Comparison of ENCODE assay signal across 26 mouse cellular contexts in genomic region chr13:36031959-36032358, GRCm38 (mm10).
DNase-seq lines count a peak whose midpoint lies in the region; ATAC-seq lines count a peak whose summit lies in the region.
"Had no signal": no experiment of that assay in that cellular context is flagged by ENCODE, and none has a peak within 500 bp of the region (broad histone marks: within the 10 kb centered on the region; RNA-seq: fewer than 3 reads in every experiment).

No protein-coding gene starts in this region.

- intact Hi-C loops in heart, postnatal 25 days (cut with DNase I), result no loop called here

- no peak for ATAC-seq in heart, embryonic 15.5 days (replicated peaks; ENCODE audit: insufficient number of reproducible peaks, insufficient read depth, low FRiP score, low read depth)
- no peak for ATAC-seq in kidney, embryonic 15.5 days (replicated peaks; ENCODE audit: low FRiP score)
- ATAC-seq: CD4-positive, CD25-positive, alpha-beta regulatory T cell, adult 4 months; hindbrain, embryonic 16.5 days; liver, embryonic 12.5 days; midbrain, embryonic 13.5 days had no signal

- H3K4me1 ChIP-seq in heart, embryonic 15.5 days (replicated peaks), result peaks cover 7% of the 10 kb centered on the region; the same call in 1 of the 2 replicates
- H3K4me1 ChIP-seq in kidney, embryonic 15.5 days, result no peaks in the 10 kb centered on the region
- H3K4me1 ChIP-seq: embryonic facial prominence, embryonic 12.5 days; forebrain, embryonic 12.5 days; hindbrain, embryonic 10.5 days; midbrain, embryonic 13.5 days had no signal

- H3K9ac ChIP-seq in heart, embryonic 15.5 days, result no peak overlapping the region
- H3K9ac ChIP-seq in kidney, embryonic 15.5 days, result no peak overlapping the region
- H3K9ac ChIP-seq: embryonic facial prominence, embryonic 12.5 days; forebrain, embryonic 12.5 days; liver, embryonic 12.5 days; midbrain, embryonic 13.5 days had no signal

- peak overlapping the region; percentile 60 for H3K27ac ChIP-seq in heart, embryonic 15.5 days
- H3K27ac ChIP-seq in kidney, embryonic 15.5 days, result no peak overlapping the region
- H3K27ac ChIP-seq: embryonic facial prominence, embryonic 12.5 days; forebrain, embryonic 12.5 days; hindbrain, embryonic 10.5 days; kidney, postnatal 0 days; liver, embryonic 12.5 days; midbrain, embryonic 13.5 days had no signal

- WGBS in heart, embryonic 15.5 days, result 39% methylated on average over 9 of the region's 9 CpGs
- WGBS in kidney, embryonic 15.5 days, result 71% methylated on average over 9 of the region's 9 CpGs

- peak overlapping the region; percentile 38 for H3K4me2 ChIP-seq in heart, embryonic 15.5 days
- H3K4me2 ChIP-seq in kidney, embryonic 15.5 days, result no peak overlapping the region
- H3K4me2 ChIP-seq: embryonic facial prominence, embryonic 12.5 days; forebrain, embryonic 12.5 days; liver, embryonic 12.5 days; midbrain, embryonic 13.5 days had no signal

- H3K36me3 ChIP-seq in heart, embryonic 15.5 days, result no peaks in the 10 kb centered on the region
- no peaks in the 10 kb centered on the region for H3K36me3 ChIP-seq in kidney, embryonic 15.5 days
- H3K36me3 ChIP-seq: embryonic facial prominence, embryonic 12.5 days; forebrain, embryonic 12.5 days; hindbrain, embryonic 10.5 days; liver, embryonic 12.5 days; midbrain, embryonic 13.5 days had no signal

- no peaks in the 10 kb centered on the region for H3K9me3 ChIP-seq in heart, embryonic 15.5 days (replicated peaks)
- no peaks in the 10 kb centered on the region for H3K9me3 ChIP-seq in kidney, embryonic 15.5 days (replicated peaks)
- H3K9me3 ChIP-seq: embryonic facial prominence, embryonic 12.5 days; forebrain, embryonic 12.5 days; hindbrain, embryonic 10.5 days; liver, embryonic 12.5 days; megakaryocyte, embryonic 14.5 days; midbrain, embryonic 13.5 days had no signal

- peak; percentile 76 for DNase-seq in heart, adult 11 months
- no peak for DNase-seq in heart, adult 18-20 months
- DNase-seq in heart, postnatal 25 days (ENCODE audit: low spot score), result no peak
- peak; percentile 53 for DNase-seq in kidney, adult 9 months
- peak; percentile 40 to 57 for DNase-seq in kidney, postnatal 36 days
- no peak for DNase-seq in lung, postnatal 36 days
- DNase-seq: adrenal gland, adult 2 months; cerebellum, adult 11 months; cerebellum, postnatal 14 days; gastrocnemius, postnatal 25 days; layer of hippocampus, postnatal 36 days; lung, adult 2 months; thymus, adult 18-20 months; thymus, postnatal 36 days had no signal

- no peak overlapping the region for H3K4me3 ChIP-seq in heart, embryonic 15.5 days
- H3K4me3 ChIP-seq in kidney, embryonic 15.5 days (replicated peaks), result no peak overlapping the region
- H3K4me3 ChIP-seq: embryonic facial prominence, embryonic 12.5 days; erythroblast, embryonic 14.5 days; forebrain, embryonic 12.5 days; hindbrain, embryonic 10.5 days; liver, embryonic 12.5 days; megakaryocyte, embryonic 14.5 days; midbrain, embryonic 13.5 days had no signal

- H3K27me3 ChIP-seq in heart, embryonic 15.5 days, result no peaks in the 10 kb centered on the region
- no peaks in the 10 kb centered on the region for H3K27me3 ChIP-seq in kidney, embryonic 15.5 days
- H3K27me3 ChIP-seq: embryonic facial prominence, embryonic 12.5 days; forebrain, embryonic 12.5 days; liver, embryonic 12.5 days; megakaryocyte, embryonic 14.5 days; midbrain, embryonic 13.5 days had no signal

Comparison
In these comparisons a context has a peak if more than half of its experiments do, and no peak if none do; other contexts are left out.
1. DNase-seq: peak in heart, adult 11 months (single experiment), kidney, adult 9 months (single experiment) and kidney, postnatal 36 days (2 of 2); none in heart, adult 18-20 months (0 of 2), heart, postnatal 25 days (single experiment) and lung, postnatal 36 days (single experiment).